Mouse (Mus musculus) layer of hippocampus, adult 2 months (tissue): Measurements from ENCODE around the gene Utp11. TPM values are rescaled to one million over a fixed set of nuclear protein-coding genes. Genes with fewer than 3 reads are reported as not detected.
"Not testable (repeated sequence)": the region's sequence is repeated elsewhere in the genome, so short reads cannot be mapped to it uniquely, and the experiment has no call there.

Experiments
- DNase-seq, 2 experiments: peaks; one replicate each; pipeline ENCODE4 v3.0.0; 2022; ENCODE audit warnings: low spot score in 2 of 2
- H3K27ac ChIP-seq: fragments of 200-600 bp; 2 replicates; pipeline ENCODE4 v1.8.1; 2022
- H3K4me3 ChIP-seq: fragments of 200-600 bp; 2 replicates; pipeline ENCODE4 v1.8.1; 2022; ENCODE audit warnings: mild to moderate bottlenecking
- CTCF ChIP-seq: fragments of 200-600 bp; conservative IDR thresholded peaks from 2 replicates; pipeline ENCODE4 v1.8.1; 2022; ENCODE audit warnings: antibody characterized with exemption, mild to moderate bottlenecking, moderate library complexity
- total RNA-seq, 2 experiments: library from RNA; stranded (reverse); gene quantifications; 2 replicates each; pipeline ENCODE4 v1.2.3; 2021

Gene Utp11
- total RNA-seq, 2 experiments from 2014 or later = 16.6 to 18.6 TPM

GRCm38 (mm10) chr4:124710776-124711291, 17.4 kb upstream of the Utp11 start:
- no peak overlapping the region for H3K27ac ChIP-seq
- DNase-seq = peak in 1 of 2 experiments; percentile 36
- H3K4me3 ChIP-seq = no peak overlapping the region; the same call in 1 of the 2 replicates
- TF ChIP-seq CTCF = peak; percentile 84

GRCm38 (mm10) chr4:124709961-124710446, 16.6 kb upstream of the Utp11 start:
- Histone ChIP-seq H3K4me3 (peak overlapping the region; percentile 22; the same call in 1 of the 2 replicates), H3K27ac (peak overlapping the region; percentile 61; the same call in 1 of the 2 replicates)
- no peak for TF ChIP-seq CTCF
- no peak for DNase-seq

GRCm38 (mm10) chr4:124708518-124709477, 15.4 kb upstream of the Utp11 start:
- peak; percentile 38 for TF ChIP-seq CTCF
- H3K4me3 ChIP-seq = peak overlapping the region; percentile 38
- H3K27ac ChIP-seq = peak overlapping the region; percentile 72
- DNase-seq = peak; percentile 50 to 51

GRCm38 (mm10) chr4:124708200-124708517, 14.8 kb upstream of the Utp11 start:
- not testable (repeated sequence) for H3K4me3 ChIP-seq, DNase-seq
- H3K27ac ChIP-seq = peak overlapping the region; percentile 72

GRCm38 (mm10) chr4:124707381-124708199, 14.2 kb upstream of the Utp11 start:
- H3K4me3 ChIP-seq, DNase-seq, H3K27ac ChIP-seq: not testable (repeated sequence)

- no peak overlapping the region for H3K27ac ChIP-seq
- TF ChIP-seq CTCF = no peak
- DNase-seq = no peak
- no peak overlapping the region for H3K4me3 ChIP-seq
Observed at GRCm38 (mm10) chr4:124705661-124706269, 12.4 kb upstream of the Utp11 start.

GRCm38 (mm10) chr4:124704797-124705474, 11.5 kb upstream of the Utp11 start:
- peak overlapping the region; percentile 32; the same call in 1 of the 2 replicates for H3K27ac ChIP-seq
- H3K4me3 ChIP-seq = no peak overlapping the region
- TF ChIP-seq CTCF = no peak
- no peak for DNase-seq

- Histone ChIP-seq H3K27ac (peak overlapping the region; percentile 32; the same call in 1 of the 2 replicates), H3K4me3 (no peak overlapping the region)
- no peak for TF ChIP-seq CTCF
- DNase-seq = no peak
Observed at GRCm38 (mm10) chr4:124703881-124704796, 10.7 kb upstream of the Utp11 start.

GRCm38 (mm10) chr4:124703406-124703805, 10.0 kb upstream of the Utp11 start:
- no peak for TF ChIP-seq CTCF
- no peak for DNase-seq
- Histone ChIP-seq H3K27ac (no peak overlapping the region), H3K4me3 (no peak overlapping the region)

- Histone ChIP-seq H3K4me3 (no peak overlapping the region), H3K27ac (no peak overlapping the region)
- DNase-seq = no peak
- no peak for TF ChIP-seq CTCF
Observed at GRCm38 (mm10) chr4:124701916-124702315, 8.5 kb upstream of the Utp11 start.
